Mouse (Mus musculus) E14TG2a.4 (cell line): Measurements from ENCODE around the gene Adamtsl2.

ENCODE experiments used
- CTCF ChIP-seq: conservative IDR thresholded peaks from 2 replicates; pipeline ENCODE4 v1.5.1; 2014; ENCODE audit warnings: low read length
- NANOG ChIP-seq: IDR thresholded peaks from 2 replicates; pipeline ENCODE4 v1.6.1; 2014; ENCODE audit warnings: borderline replicate concordance, low read length, mixed read lengths
- POU5F1 ChIP-seq: IDR thresholded peaks from 2 replicates; pipeline ENCODE4 v1.6.1; 2014; ENCODE audit warnings: low read length, borderline replicate concordance

DNA sequence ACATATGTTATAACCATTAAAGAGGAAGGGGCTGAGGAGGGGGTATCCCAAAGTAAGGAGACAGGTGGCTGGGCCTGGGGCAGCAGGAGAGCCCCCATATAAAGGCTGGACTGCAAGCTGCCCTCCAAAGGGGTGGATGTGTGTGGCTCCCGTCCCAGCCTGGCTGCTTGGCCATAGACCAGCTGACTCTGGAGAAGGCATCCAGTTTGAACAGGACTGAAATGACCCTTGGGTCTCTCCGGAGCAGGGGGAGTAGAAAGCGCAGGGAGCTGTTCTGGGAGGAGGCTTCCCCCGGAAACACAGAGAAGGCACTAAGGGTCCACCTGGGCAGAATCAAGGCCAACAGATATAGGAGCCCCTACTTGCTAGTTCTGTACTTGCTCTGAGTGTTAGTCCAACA, 4.4 kb upstream of the Adamtsl2 start:
- TF ChIP-seq CTCF, result no peak
- no peak for TF ChIP-seq NANOG
- no peak for TF ChIP-seq POU5F1
